Mouse (Mus musculus) skeletal muscle tissue, postnatal 0 days (tissue): Measurements from ENCODE around the gene Nnmt. TPM values are rescaled to one million over a fixed set of nuclear protein-coding genes. Genes with fewer than 3 reads are reported as not detected.

Source experiments
- polyA plus RNA-seq: library from polyadenylated mRNA; unstranded; fragments of >200 nt; fragmentation: Nextera tagmentation; extraction: Ambion mirVana; gene quantifications from 2 replicates; pipeline ENCODE4 v1.2.1, GENCODE M21; 2015

The Nnmt gene
- polyA plus RNA-seq, result 33.8 and 90.2 TPM in 2 replicates

DNA sequence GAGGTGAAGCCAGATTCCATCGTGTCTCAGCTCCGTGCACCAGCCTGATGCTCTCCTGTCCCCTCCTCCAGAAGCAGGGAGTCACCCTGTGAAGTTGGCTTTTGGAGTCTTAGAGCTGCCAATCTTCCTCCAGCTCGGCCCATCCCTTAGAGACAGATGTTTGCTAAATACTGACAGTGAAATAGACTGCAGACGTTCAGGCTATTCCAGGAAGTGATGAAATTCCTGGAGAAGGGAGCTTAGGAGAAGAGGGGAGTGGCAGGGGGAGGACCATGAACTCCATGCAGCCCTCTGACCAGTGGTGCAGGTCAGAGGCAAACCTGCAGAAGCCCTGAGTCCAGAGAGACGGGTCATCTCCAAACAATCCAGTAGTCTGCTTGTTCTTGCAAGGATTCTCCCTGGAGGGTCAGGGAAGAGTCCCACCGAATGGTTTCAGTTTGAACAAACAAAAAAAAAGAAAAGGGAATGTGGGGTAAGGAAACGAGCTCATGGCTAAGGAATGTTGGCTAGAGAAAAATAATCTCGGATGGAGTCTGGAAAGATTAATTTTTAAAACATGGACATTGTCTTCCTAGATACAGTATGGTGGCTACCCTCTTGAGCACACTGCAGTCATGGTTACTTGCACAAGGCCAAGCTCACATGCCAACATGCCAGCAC lies at the start of gene Nnmt:
Gene Nnmt, minus strand, starts transcription at position 215 of the 660 bp plus-strand sequence.

Other genes with a start within 250 kb of the Nnmt start
- gene Rexo2, start 124.5 kb downstream of the Nnmt start, polyA plus RNA-seq, result 72.5 and 96.9 TPM in 2 replicates
- 51.0 and 59.0 TPM in 2 replicates for gene Rbm7, start 109.9 kb downstream of the Nnmt start, polyA plus RNA-seq
- gene Gm5617, start 109.7 kb downstream of the Nnmt start, polyA plus RNA-seq, result 43.2 and 50.9 TPM in 2 replicates
- gene Zbtb16, start 231.1 kb upstream of the Nnmt start, polyA plus RNA-seq, result 8.3 and 9.9 TPM in 2 replicates